Comparison of ENCODE assay signal across 15 mouse cellular contexts in the genomic region with DNA sequence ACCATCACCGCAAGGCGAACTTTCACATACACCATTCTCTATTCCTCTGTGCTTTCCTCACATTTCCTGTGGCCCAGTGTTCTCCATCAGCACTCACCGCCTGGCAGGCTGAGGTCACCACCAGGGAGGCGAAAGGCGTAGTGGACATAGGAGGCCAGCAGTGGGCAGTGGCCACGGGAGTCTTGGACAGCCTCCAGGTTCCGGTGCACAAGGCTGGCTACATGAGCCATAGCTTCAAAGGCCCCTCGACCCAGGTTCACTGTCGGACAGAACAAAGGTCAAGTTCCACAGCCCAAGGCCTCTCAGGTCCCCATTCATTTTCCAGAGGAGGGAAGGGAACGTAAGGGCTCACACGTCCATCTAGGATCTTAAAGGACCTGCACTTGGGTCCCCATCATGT. TPM values are rescaled to one million over a fixed set of nuclear protein-coding genes. Genes with fewer than 3 reads are reported as not detected.
DNase-seq lines count a peak whose midpoint lies in the region; ATAC-seq lines count a peak whose summit lies in the region.
"Had no signal": no experiment of that assay in that cellular context is flagged by ENCODE, and none has a peak within 500 bp of the region (broad histone marks: within the 10 kb centered on the region; RNA-seq: fewer than 3 reads in every experiment).

No protein-coding gene starts in this region.

- peaks cover 10% of the 10 kb centered on the region; the same call in 1 of the 2 replicates for H3K4me1 ChIP-seq in liver, embryonic 12.5 days
- H3K4me1 ChIP-seq in brown adipose tissue, adult 24 weeks (ENCODE audit: control insufficient read depth, insufficient read depth, insufficient read length, low read length) = peaks cover 9% of the 10 kb centered on the region
- H3K4me1 ChIP-seq in liver, embryonic 16.5 days (ENCODE audit: control insufficient read depth, low read depth, low read length) = no peaks in the 10 kb centered on the region; the same call in 1 of the 2 replicates
- H3K4me1 ChIP-seq in limb, embryonic 10.5 days = no peaks in the 10 kb centered on the region
- H3K4me1 ChIP-seq: forebrain, embryonic 12.5 days; heart, embryonic 13.5 days; stomach, embryonic 15.5 days had no signal

- no peak overlapping the region for H3K9ac ChIP-seq in liver, embryonic 12.5 days
- H3K9ac ChIP-seq in liver, embryonic 16.5 days (ENCODE audit: low read depth, low read length) = no peak overlapping the region
- H3K9ac ChIP-seq: heart, embryonic 13.5 days; stomach, embryonic 15.5 days had no signal

- no peaks in the 10 kb centered on the region for H3K27me3 ChIP-seq in liver, embryonic 12.5 days (replicated peaks)
- H3K27me3 ChIP-seq in liver, embryonic 16.5 days (ENCODE audit: control insufficient read depth, insufficient read depth, low read depth, low read length) = no peaks in the 10 kb centered on the region
- H3K27me3 ChIP-seq in limb, embryonic 10.5 days (ENCODE audit: low read depth, poor library complexity, severe bottlenecking) = no peaks in the 10 kb centered on the region
- H3K27me3 ChIP-seq: forebrain, embryonic 12.5 days; heart, embryonic 13.5 days; stomach, embryonic 15.5 days had no signal

- H3K27ac ChIP-seq in liver, embryonic 12.5 days = no peak overlapping the region
- peak overlapping the region; percentile 78 for H3K27ac ChIP-seq in brown adipose tissue, adult 24 weeks (replicated peaks; ENCODE audit: low read depth, low read length)
- peak overlapping the region; percentile 52 for H3K27ac ChIP-seq in liver, embryonic 16.5 days (ENCODE audit: low read length)
- H3K27ac ChIP-seq in limb, embryonic 10.5 days = no peak overlapping the region
- H3K27ac ChIP-seq: forebrain, embryonic 12.5 days; heart, embryonic 13.5 days; stomach, embryonic 15.5 days had no signal

- ATAC-seq in liver, embryonic 12.5 days = no peak
- ATAC-seq in liver, embryonic 16.5 days (ENCODE audit: low read depth) = peak; percentile 57

- DNase-seq in liver = peak; percentile 41
- peak; percentile 71 to 92 for DNase-seq in kidney, postnatal 25 days
- no peak for DNase-seq in limb, embryonic 10.5 days (ENCODE audit: low spot score)
- no peak for DNase-seq in cerebellum, adult 18-20 months
- no peak for DNase-seq in thymus, postnatal 25 days
- DNase-seq: cerebellum, adult 11 months; cerebellum, postnatal 25 days; midbrain, embryonic 14.5 days; thymus, adult 2 months had no signal

- no peaks in the 10 kb centered on the region for H3K9me3 ChIP-seq in liver, embryonic 12.5 days (replicated peaks)
- H3K9me3 ChIP-seq in liver, embryonic 16.5 days (replicated peaks; ENCODE audit: control insufficient read depth, low read length) = no peaks in the 10 kb centered on the region
- no peaks in the 10 kb centered on the region for H3K9me3 ChIP-seq in limb, embryonic 10.5 days (replicated peaks)
- H3K9me3 ChIP-seq: forebrain, embryonic 12.5 days; heart, embryonic 13.5 days; stomach, embryonic 15.5 days had no signal

- no peak overlapping the region for H3K4me2 ChIP-seq in liver, embryonic 12.5 days
- no peak overlapping the region for H3K4me2 ChIP-seq in liver, embryonic 16.5 days (ENCODE audit: low read depth, low read length)
- H3K4me2 ChIP-seq: forebrain, embryonic 12.5 days; heart, embryonic 13.5 days; stomach, embryonic 15.5 days had no signal

- H3K36me3 ChIP-seq in liver, embryonic 12.5 days = peaks cover 21% of the 10 kb centered on the region
- H3K36me3 ChIP-seq in liver, embryonic 16.5 days (ENCODE audit: control insufficient read depth, insufficient read depth) = no peaks in the 10 kb centered on the region
- H3K36me3 ChIP-seq in limb, embryonic 10.5 days = peaks cover 97% of the 10 kb centered on the region

- 80% methylated on average over 11 of the region's 11 CpGs for WGBS in liver, embryonic 12.5 days (ENCODE audit: insufficient replicate concordance)
- 71% methylated on average over 11 of the region's 11 CpGs for WGBS in liver, embryonic 16.5 days (ENCODE audit: insufficient replicate concordance)
- WGBS in limb, embryonic 10.5 days = 88% methylated on average over 11 of the region's 11 CpGs

- no peak overlapping the region for H3K4me3 ChIP-seq in liver, embryonic 12.5 days
- no peak overlapping the region for H3K4me3 ChIP-seq in brown adipose tissue, adult 24 weeks (ENCODE audit: insufficient read depth, low read depth, low read length)
- no peak overlapping the region for H3K4me3 ChIP-seq in liver, embryonic 16.5 days (ENCODE audit: low read depth, low read length)
- no peak overlapping the region for H3K4me3 ChIP-seq in limb, embryonic 10.5 days
- H3K4me3 ChIP-seq: forebrain, embryonic 12.5 days; heart, embryonic 13.5 days; stomach, embryonic 15.5 days had no signal

RNA-seq across cellular contexts. Expression of a gene that starts 4.4 kb away (rescaled TPM):
- polyA plus RNA-seq in liver, embryonic 12.5 days (2016; fragmentation: Nextera tagmentation; extraction: Ambion mirVana) = 13.4 and 14.1 TPM in 2 replicates
- 54.2 and 167 TPM in 2 replicates for polyA plus RNA-seq in brown adipose tissue, adult 24 weeks (2012; ENCODE audit: insufficient read depth, insufficient read length, missing spikeins)
- 51.1 and 55.7 TPM in 2 replicates for polyA plus RNA-seq in liver, embryonic 16.5 days (2015; fragmentation: Nextera tagmentation; extraction: Ambion mirVana)
- 1.2 and 1.6 TPM in 2 replicates for polyA plus RNA-seq in limb, embryonic 10.5 days (2016; fragmentation: Nextera tagmentation; extraction: Ambion mirVana)

RNA-seq across cellular contexts. Expression of a gene that starts 21.5 kb away (rescaled TPM):
- polyA plus RNA-seq in liver, embryonic 12.5 days (2016; fragmentation: Nextera tagmentation; extraction: Ambion mirVana) = 8.4 and 8.7 TPM in 2 replicates
- polyA plus RNA-seq in brown adipose tissue, adult 24 weeks (2012; ENCODE audit: insufficient read depth, insufficient read length, missing spikeins) = 6.9 and 9.5 TPM in 2 replicates
- 5.0 and 5.3 TPM in 2 replicates for polyA plus RNA-seq in liver, embryonic 16.5 days (2015; fragmentation: Nextera tagmentation; extraction: Ambion mirVana)
- polyA plus RNA-seq in limb, embryonic 10.5 days (2016; fragmentation: Nextera tagmentation; extraction: Ambion mirVana) = 46.0 and 52.0 TPM in 2 replicates

RNA-seq across cellular contexts. Expression of a gene that starts 32.4 kb away (rescaled TPM):
- 5.0 and 5.5 TPM in 2 replicates for polyA plus RNA-seq in liver, embryonic 12.5 days (2016; fragmentation: Nextera tagmentation; extraction: Ambion mirVana)
- polyA plus RNA-seq in brown adipose tissue, adult 24 weeks (2012; ENCODE audit: insufficient read depth, insufficient read length, missing spikeins) = 19.7 and 29.7 TPM in 2 replicates
- 3.8 and 5.0 TPM in 2 replicates for polyA plus RNA-seq in liver, embryonic 16.5 days (2015; fragmentation: Nextera tagmentation; extraction: Ambion mirVana)
- 22.7 and 24.2 TPM in 2 replicates for polyA plus RNA-seq in limb, embryonic 10.5 days (2016; fragmentation: Nextera tagmentation; extraction: Ambion mirVana)

Comparison
In these comparisons a context has a peak if more than half of its experiments do, and no peak if none do; other contexts are left out.
1. H3K27ac ChIP-seq: peak in brown adipose tissue, adult 24 weeks (single experiment) and liver, embryonic 16.5 days (single experiment); none in liver, embryonic 12.5 days (single experiment) and limb, embryonic 10.5 days (single experiment).
2. DNase-seq: peak in liver (single experiment) and kidney, postnatal 25 days (2 of 2); none in limb, embryonic 10.5 days (single experiment), cerebellum, adult 18-20 months (0 of 2) and thymus, postnatal 25 days (single experiment).